Mouse (Mus musculus) kidney, embryonic 14.5 days (tissue): ENCODE results near the gene Rrp1b. TPM values are rescaled to one million over a fixed set of nuclear protein-coding genes. Genes with fewer than 3 reads are reported as not detected.

ENCODE experiments used
- ATAC-seq: fragments of 200-750 bp; cut with Nextera tagmentation; 2 replicates; pipeline ENCODE4 v1.8.0; 2017; ENCODE audit warnings: moderate number of reproducible peaks, mild to moderate bottlenecking, moderate TSS enrichment, moderate library complexity; ENCODE audit not compliant: low FRiP score, low TSS enrichment
- H3K27ac ChIP-seq: fragments of 300-500 bp; sonication (generic); 2 replicates; pipeline ENCODE4 v1.5.1; 2014; ENCODE audit warnings: low read depth, mild to moderate bottlenecking, low read length, moderate library complexity, mixed read lengths
- H3K27me3 ChIP-seq: fragments of 300-500 bp; sonication (generic); 2 replicates; pipeline ENCODE4 v1.6.1; 2014; ENCODE audit warnings: mild to moderate bottlenecking, low read length; ENCODE audit not compliant: control insufficient read depth, insufficient read depth
- H3K36me3 ChIP-seq: fragments of 300-500 bp; sonication (generic); 2 replicates; pipeline ENCODE4 v1.6.1; 2014; ENCODE audit warnings: low read length, mixed read lengths; ENCODE audit not compliant: control insufficient read depth, insufficient read depth
- H3K4me1 ChIP-seq: fragments of 300-500 bp; sonication (generic); 2 replicates; pipeline ENCODE4 v1.6.1; 2014; ENCODE audit warnings: low read length, mixed read lengths; ENCODE audit not compliant: control insufficient read depth, insufficient read depth
- H3K4me2 ChIP-seq: fragments of 300-500 bp; sonication (generic); replicated peaks from 2 replicates; pipeline ENCODE4 v1.6.1; 2014; ENCODE audit warnings: low read depth, mild to moderate bottlenecking, low read length
- H3K4me3 ChIP-seq: fragments of 300-500 bp; sonication (generic); 2 replicates; pipeline ENCODE4 v1.5.1; 2014; ENCODE audit warnings: mild to moderate bottlenecking, low read length
- H3K9ac ChIP-seq: fragments of 300-500 bp; sonication (generic); 2 replicates; pipeline ENCODE4 v1.6.1; 2014; ENCODE audit warnings: low read depth, mild to moderate bottlenecking, low read length, moderate library complexity
- H3K9me3 ChIP-seq: fragments of 300-500 bp; sonication (generic); 2 replicates; pipeline ENCODE4 v1.6.1; 2016; ENCODE audit warnings: low read length; ENCODE audit not compliant: control insufficient read depth
- WGBS: fragments of 180-500 bp; shearing (Covaris S2); extraction: QIAGEN DNeasy Blood & Tissue Kit; methylation state at CpG from one replicate; pipeline ENCODE4 v1.1.7; 2014; 5-methylcytosine and 5-hydroxymethylcytosine counted together
- polyA plus RNA-seq: library from polyadenylated mRNA; unstranded; fragments of >200 nt; fragmentation: Nextera tagmentation; extraction: Ambion mirVana; gene quantifications from 2 replicates; pipeline ENCODE4 v1.2.1, GENCODE M21; 2014

Rrp1b gene
- polyA plus RNA-seq = 64.4 and 77.5 TPM in 2 replicates

- Histone ChIP-seq H3K4me3 (peak within 1 kb of the TSS; percentile 84), H3K9ac (peak within 1 kb of the TSS; percentile 73), H3K4me2 (peak within 1 kb of the TSS; percentile 85), H3K4me1 (peaks cover 5% of the 10 kb centered on the region; the same call in 1 of the 2 replicates), H3K27ac (peak within 1 kb of the TSS; percentile 75), H3K36me3 (peaks cover 5% of the 10 kb centered on the region; the same call in 1 of the 2 replicates), H3K9me3 (no peaks in the 10 kb centered on the region), H3K27me3 (no peaks in the 10 kb centered on the region)
- 5% methylated on average over 52 of the region's 52 CpGs for WGBS
- ATAC-seq = peak; percentile 95
Measured at GRCm38 (mm10) chr17:32035609-32036508, at the start of gene Rrp1b, which contains the start of gene Hsf2bp. Rrp1b (plus strand) TSS chr17:32036100. Hsf2bp (minus strand) TSS chr17:32036349.

DNA sequence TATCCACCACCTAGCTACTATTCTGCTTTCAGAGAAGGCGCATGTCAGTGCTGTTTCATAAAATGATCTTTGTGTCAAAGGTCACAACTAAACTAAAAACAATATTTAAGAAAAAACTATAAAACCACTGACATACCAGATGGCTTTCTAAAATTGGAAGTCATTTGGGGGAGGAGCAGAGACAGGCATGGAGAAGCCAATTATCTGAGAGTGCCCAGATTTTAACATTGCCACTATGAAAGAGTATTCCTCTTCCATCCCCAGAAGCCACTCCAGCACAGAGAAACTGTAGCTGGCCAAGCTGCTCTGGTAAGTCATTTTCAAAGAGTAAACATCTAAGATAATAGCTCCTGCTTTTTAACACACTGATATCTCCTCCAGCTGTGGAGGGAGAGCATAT lies 49.0 kb upstream of the Rrp1b start:
- Histone ChIP-seq H3K9me3 (no peaks in the 10 kb centered on the region), H3K4me2 (no peak overlapping the region), H3K4me3 (no peak overlapping the region), H3K4me1 (no peaks in the 10 kb centered on the region), H3K36me3 (no peaks in the 10 kb centered on the region), H3K27ac (no peak overlapping the region), H3K9ac (no peak overlapping the region), H3K27me3 (no peaks in the 10 kb centered on the region)
- ATAC-seq = no peak
- 83% methylated on average over 1 of the region's 1 CpGs for WGBS

DNA sequence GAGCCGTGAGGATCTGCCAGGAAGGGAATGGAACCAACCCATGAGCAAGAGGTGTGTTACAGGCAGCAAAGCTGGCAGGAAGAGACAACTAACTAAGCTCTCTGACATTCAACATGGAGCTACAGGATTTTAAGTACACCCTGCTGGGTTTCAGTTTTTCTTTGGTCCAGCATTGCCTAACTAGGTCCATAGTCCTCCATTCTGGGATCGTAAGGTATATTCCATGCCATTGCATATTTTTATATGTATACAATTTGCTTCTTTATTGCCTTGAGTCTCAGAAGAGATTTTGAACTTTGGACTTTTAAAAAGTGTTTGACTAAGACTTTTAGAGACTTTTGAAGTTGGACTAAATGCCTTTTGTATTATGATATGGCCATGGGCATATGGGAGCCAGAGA lies 46.9 kb upstream of the Rrp1b start:
- ATAC-seq = no peak
- H3K4me2 ChIP-seq = no peak overlapping the region
- no peaks in the 10 kb centered on the region for H3K4me1 ChIP-seq
- H3K27ac ChIP-seq = no peak overlapping the region
- H3K9me3 ChIP-seq = no peaks in the 10 kb centered on the region
- WGBS = 87% methylated on average over 2 of the region's 2 CpGs
- H3K9ac ChIP-seq = no peak overlapping the region
- no peaks in the 10 kb centered on the region for H3K36me3 ChIP-seq
- no peaks in the 10 kb centered on the region for H3K27me3 ChIP-seq
- H3K4me3 ChIP-seq = no peak overlapping the region

GRCm38 (mm10) chr17:31992004-31992403 lies 43.9 kb upstream of the Rrp1b start:
- no peak overlapping the region for H3K4me3 ChIP-seq
- no peaks in the 10 kb centered on the region for H3K36me3 ChIP-seq
- H3K27ac ChIP-seq = no peak overlapping the region
- no peaks in the 10 kb centered on the region for H3K27me3 ChIP-seq
- no peak for ATAC-seq
- H3K9me3 ChIP-seq = no peaks in the 10 kb centered on the region
- no peak overlapping the region for H3K9ac ChIP-seq
- WGBS = 77% methylated on average over 2 of the region's 2 CpGs
- H3K4me2 ChIP-seq = no peak overlapping the region
- H3K4me1 ChIP-seq = no peaks in the 10 kb centered on the region

DNA sequence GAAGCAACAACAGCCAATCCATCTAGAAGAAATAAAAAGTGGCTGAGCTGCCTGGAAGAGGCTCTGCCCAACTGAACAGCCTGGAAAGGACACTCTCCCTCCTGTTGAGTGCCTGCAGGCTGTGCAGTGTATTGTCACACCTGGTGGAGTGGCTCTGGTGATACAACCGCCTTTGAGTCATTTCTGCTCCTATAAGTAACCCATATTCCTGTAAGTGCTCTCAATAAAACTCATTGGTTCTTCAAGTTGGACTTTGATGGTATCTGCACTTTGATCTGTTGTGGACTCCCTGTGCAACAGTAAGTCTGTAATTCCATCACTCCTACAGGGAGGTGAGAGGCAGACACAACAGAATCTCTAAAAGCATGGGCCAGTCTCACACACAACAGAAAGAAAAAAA lies 42.5 kb upstream of the Rrp1b start:
- Histone ChIP-seq H3K9ac (no peak overlapping the region), H3K36me3 (no peaks in the 10 kb centered on the region), H3K4me3 (no peak overlapping the region), H3K4me1 (no peaks in the 10 kb centered on the region), H3K9me3 (no peaks in the 10 kb centered on the region), H3K27me3 (no peaks in the 10 kb centered on the region), H3K27ac (no peak overlapping the region), H3K4me2 (no peak overlapping the region)
- WGBS = 61% methylated on average over 1 of the region's 1 CpGs
- no peak for ATAC-seq

GRCm38 (mm10) chr17:31994132-31994531 lies 41.8 kb upstream of the Rrp1b start:
- H3K27me3 ChIP-seq = no peaks in the 10 kb centered on the region
- H3K4me2 ChIP-seq = no peak overlapping the region
- H3K27ac ChIP-seq = no peak overlapping the region
- H3K9ac ChIP-seq = no peak overlapping the region
- H3K4me1 ChIP-seq = no peaks in the 10 kb centered on the region
- ATAC-seq = no peak
- no peak overlapping the region for H3K4me3 ChIP-seq
- no peaks in the 10 kb centered on the region for H3K36me3 ChIP-seq
- no peaks in the 10 kb centered on the region for H3K9me3 ChIP-seq

- Histone ChIP-seq H3K27me3 (no peaks in the 10 kb centered on the region), H3K9me3 (no peaks in the 10 kb centered on the region), H3K9ac (no peak overlapping the region), H3K36me3 (no peaks in the 10 kb centered on the region), H3K27ac (no peak overlapping the region), H3K4me3 (no peak overlapping the region), H3K4me1 (no peaks in the 10 kb centered on the region), H3K4me2 (no peak overlapping the region)
- no peak for ATAC-seq
- 80% methylated on average over 2 of the region's 2 CpGs for WGBS
Measured at GRCm38 (mm10) chr17:31995784-31996183, 40.1 kb upstream of the Rrp1b start.

GRCm38 (mm10) chr17:31996331-31996730 lies 39.6 kb upstream of the Rrp1b start:
- no peak overlapping the region for H3K27ac ChIP-seq
- H3K4me1 ChIP-seq = no peaks in the 10 kb centered on the region
- no peaks in the 10 kb centered on the region for H3K9me3 ChIP-seq
- no peak overlapping the region for H3K4me3 ChIP-seq
- H3K27me3 ChIP-seq = no peaks in the 10 kb centered on the region
- no peaks in the 10 kb centered on the region for H3K36me3 ChIP-seq
- H3K9ac ChIP-seq = no peak overlapping the region
- 68% methylated on average over 4 of the region's 4 CpGs for WGBS
- ATAC-seq = no peak
- H3K4me2 ChIP-seq = no peak overlapping the region

- H3K27ac ChIP-seq = no peak overlapping the region
- 71% methylated on average over 1 of the region's 1 CpGs for WGBS
Measured at GRCm38 (mm10) chr17:31998351-31998750, 37.5 kb upstream of the Rrp1b start.

More at GRCm38 (mm10) chr17:31998351-31998750, 37.5 kb upstream of the Rrp1b start:
- no peak for ATAC-seq
- Histone ChIP-seq H3K4me1 (no peaks in the 10 kb centered on the region), H3K9ac (no peak overlapping the region), H3K4me3 (no peak overlapping the region), H3K36me3 (no peaks in the 10 kb centered on the region), H3K27me3 (no peaks in the 10 kb centered on the region), H3K9me3 (no peaks in the 10 kb centered on the region), H3K4me2 (no peak overlapping the region)
